Mouse (Mus musculus): Measurements from ENCODE around the gene Zcchc7. TPM values are rescaled to one million over a fixed set of nuclear protein-coding genes. Genes with fewer than 3 reads are reported as not detected.

Gene Zcchc7
- polyA plus RNA-seq, 1 experiment, result 41.8 TPM

DNA sequence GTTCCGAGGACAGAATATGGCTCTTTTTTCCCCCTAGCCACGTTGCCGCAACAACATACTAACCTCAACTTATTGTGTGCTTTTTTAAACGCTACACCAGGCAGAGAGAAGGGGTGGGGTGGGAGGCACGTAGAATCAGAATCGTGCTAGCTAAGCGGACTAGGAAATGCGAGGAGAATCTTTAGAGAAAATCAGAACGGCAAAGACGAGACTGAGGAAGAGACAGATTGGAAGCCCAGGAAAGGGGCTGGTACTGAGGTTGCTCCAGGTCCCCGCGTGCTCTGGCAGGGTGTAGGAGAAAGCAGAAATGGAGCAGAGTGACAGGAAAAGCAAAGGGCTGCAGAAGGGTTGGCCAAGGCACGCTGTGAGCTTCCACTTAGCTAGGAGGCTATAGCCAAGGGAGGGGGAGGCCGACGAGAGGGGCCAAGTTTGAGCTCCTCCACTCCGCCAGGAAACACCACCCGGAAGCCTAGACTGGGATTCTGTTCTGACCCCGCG is 42.1 kb upstream of the Zcchc7 start:
- Histone ChIP-seq H3K9me3 (replicated peaks; ENCODE audit: control insufficient read depth, insufficient read depth, low read length, poor library complexity, severe bottlenecking) (no peaks in the 10 kb centered on the region), H3K27ac (ENCODE audit: insufficient read depth, low read length) (no peak overlapping the region), H3K27me3 (ENCODE audit: control insufficient read depth, insufficient read depth, low read length, poor library complexity, severe bottlenecking) (peaks cover 36% of the 10 kb centered on the region), H3K9ac (ENCODE audit: low read depth, poor library complexity, severe bottlenecking) (no peak overlapping the region), H3K4me3 (ENCODE audit: low read depth, low read length) (peak overlapping the region; percentile 20), H3K4me1 (ENCODE audit: control insufficient read depth, insufficient read depth, low read length) (peaks cover 2% of the 10 kb centered on the region), H3K36me3 (ENCODE audit: control insufficient read depth, insufficient read depth, low read length, poor library complexity, severe bottlenecking) (no peaks in the 10 kb centered on the region)
- TF ChIP-seq EP300 (IDR thresholded peaks at IDR 0.05; ENCODE audit: insufficient read depth, low read depth, low read length) (no peak), CTCF (IDR thresholded peaks at IDR 0.05; ENCODE audit: low read depth, low read length) (no peak), POLR2A (IDR thresholded peaks at IDR 0.05; ENCODE audit: insufficient read depth, low read length) (no peak)

DNA sequence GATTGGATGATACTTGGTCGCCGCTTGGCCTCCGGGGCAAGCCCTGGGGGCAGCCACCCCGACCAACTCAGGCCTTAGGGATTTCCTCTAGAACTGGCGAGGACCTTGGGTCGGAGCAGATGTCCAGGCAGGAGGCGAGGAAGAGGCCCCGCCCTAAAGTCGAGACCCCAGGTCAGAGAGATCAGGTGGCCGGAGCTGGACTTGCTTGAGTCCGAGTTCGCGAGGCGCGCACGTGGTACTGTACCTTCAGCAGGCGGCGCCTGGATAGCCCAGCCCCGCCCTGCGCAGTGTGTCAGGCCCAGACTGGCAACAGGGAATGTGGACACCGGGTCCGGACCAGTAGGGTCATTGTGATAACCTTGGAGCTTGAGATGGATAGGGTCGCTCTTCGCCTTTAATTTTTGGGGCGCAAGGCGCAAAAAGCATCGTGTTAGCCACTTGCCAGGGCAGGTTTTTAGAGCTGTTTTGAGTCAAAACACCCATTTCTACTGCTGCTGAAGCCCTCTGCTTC is 41.5 kb upstream of the Zcchc7 start:
- Histone ChIP-seq H3K36me3 (ENCODE audit: control insufficient read depth, insufficient read depth, low read length, poor library complexity, severe bottlenecking) (no peaks in the 10 kb centered on the region), H3K27me3 (ENCODE audit: control insufficient read depth, insufficient read depth, low read length, poor library complexity, severe bottlenecking) (peaks cover 36% of the 10 kb centered on the region), H3K27ac (ENCODE audit: insufficient read depth, low read length) (no peak overlapping the region), H3K4me3 (ENCODE audit: low read depth, low read length) (peak overlapping the region; percentile 20), H3K4me1 (ENCODE audit: control insufficient read depth, insufficient read depth, low read length) (peaks cover 2% of the 10 kb centered on the region), H3K9ac (ENCODE audit: low read depth, poor library complexity, severe bottlenecking) (no peak overlapping the region), H3K9me3 (replicated peaks; ENCODE audit: control insufficient read depth, insufficient read depth, low read length, poor library complexity, severe bottlenecking) (no peaks in the 10 kb centered on the region)
- TF ChIP-seq EP300 (IDR thresholded peaks at IDR 0.05; ENCODE audit: insufficient read depth, low read depth, low read length) (no peak), CTCF (IDR thresholded peaks at IDR 0.05; ENCODE audit: low read depth, low read length) (no peak), POLR2A (IDR thresholded peaks at IDR 0.05; ENCODE audit: insufficient read depth, low read length) (no peak)

DNA sequence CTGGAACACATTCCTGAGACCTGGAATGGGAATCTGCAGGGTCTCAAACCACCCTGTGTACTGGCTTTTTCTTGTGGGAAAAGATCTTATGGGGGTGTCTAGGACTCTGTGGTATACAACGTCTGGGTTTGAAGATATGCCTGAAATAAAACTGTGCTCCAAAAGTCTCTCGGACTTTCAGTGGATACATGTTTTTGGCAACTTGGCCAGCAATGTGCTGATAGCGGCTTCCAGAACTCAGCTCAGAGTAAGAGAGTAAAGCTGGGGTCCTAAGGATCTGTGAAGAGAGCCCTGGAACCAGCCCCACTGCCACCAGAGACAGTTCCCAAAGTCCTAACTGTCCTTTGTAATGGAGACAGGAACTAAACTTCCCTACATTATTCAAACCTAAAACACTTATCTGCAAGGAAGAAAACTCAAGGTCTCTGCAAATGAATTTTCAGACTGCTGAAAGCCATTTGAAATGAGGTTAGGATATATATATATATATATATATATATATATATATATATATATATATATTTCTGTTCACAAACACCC is 40.0 kb upstream of the Zcchc7 start:
- no peak for TF ChIP-seq POLR2A (IDR thresholded peaks at IDR 0.05; ENCODE audit: insufficient read depth, low read length)
- TF ChIP-seq EP300 (IDR thresholded peaks at IDR 0.05; ENCODE audit: insufficient read depth, low read depth, low read length), result no peak
- no peak for TF ChIP-seq CTCF (IDR thresholded peaks at IDR 0.05; ENCODE audit: low read depth, low read length)
- Histone ChIP-seq H3K27me3 (ENCODE audit: control insufficient read depth, insufficient read depth, low read length, poor library complexity, severe bottlenecking) (peaks cover 36% of the 10 kb centered on the region), H3K4me3 (ENCODE audit: low read depth, low read length) (no peak overlapping the region), H3K27ac (ENCODE audit: insufficient read depth, low read length) (no peak overlapping the region), H3K4me1 (ENCODE audit: control insufficient read depth, insufficient read depth, low read length) (peaks cover 2% of the 10 kb centered on the region), H3K9me3 (replicated peaks; ENCODE audit: control insufficient read depth, insufficient read depth, low read length, poor library complexity, severe bottlenecking) (no peaks in the 10 kb centered on the region), H3K36me3 (ENCODE audit: control insufficient read depth, insufficient read depth, low read length, poor library complexity, severe bottlenecking) (no peaks in the 10 kb centered on the region), H3K9ac (ENCODE audit: low read depth, poor library complexity, severe bottlenecking) (no peak overlapping the region)

DNA sequence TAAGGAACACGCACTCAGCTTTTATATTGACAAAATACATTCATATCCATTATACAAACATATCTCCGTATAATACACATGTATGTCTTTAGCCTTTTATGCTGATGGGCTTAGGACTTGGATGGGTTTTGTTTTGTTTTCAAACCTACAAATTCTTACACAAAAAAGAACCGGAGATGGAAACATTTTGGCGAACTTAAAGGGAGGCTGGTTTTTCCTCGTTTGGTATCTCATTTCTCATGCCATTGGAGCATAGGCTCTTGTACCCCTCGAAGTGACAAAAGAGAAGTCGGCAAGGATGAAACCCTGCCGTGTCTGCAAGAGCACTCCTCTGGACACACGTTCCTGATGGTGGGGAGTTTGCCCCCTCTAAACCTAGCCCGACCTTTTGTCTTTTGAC is 39.3 kb upstream of the Zcchc7 start:
- Histone ChIP-seq H3K4me3 (ENCODE audit: low read depth, low read length) (no peak overlapping the region), H3K27me3 (ENCODE audit: control insufficient read depth, insufficient read depth, low read length, poor library complexity, severe bottlenecking) (peaks cover 33% of the 10 kb centered on the region), H3K36me3 (ENCODE audit: control insufficient read depth, insufficient read depth, low read length, poor library complexity, severe bottlenecking) (no peaks in the 10 kb centered on the region), H3K9ac (ENCODE audit: low read depth, poor library complexity, severe bottlenecking) (no peak overlapping the region), H3K27ac (ENCODE audit: insufficient read depth, low read length) (no peak overlapping the region), H3K4me1 (ENCODE audit: control insufficient read depth, insufficient read depth, low read length) (peaks cover 2% of the 10 kb centered on the region), H3K9me3 (replicated peaks; ENCODE audit: control insufficient read depth, insufficient read depth, low read length, poor library complexity, severe bottlenecking) (no peaks in the 10 kb centered on the region)
- TF ChIP-seq POLR2A (IDR thresholded peaks at IDR 0.05; ENCODE audit: insufficient read depth, low read length) (no peak), EP300 (IDR thresholded peaks at IDR 0.05; ENCODE audit: insufficient read depth, low read depth, low read length) (no peak), CTCF (IDR thresholded peaks at IDR 0.05; ENCODE audit: low read depth, low read length) (no peak)

DNA sequence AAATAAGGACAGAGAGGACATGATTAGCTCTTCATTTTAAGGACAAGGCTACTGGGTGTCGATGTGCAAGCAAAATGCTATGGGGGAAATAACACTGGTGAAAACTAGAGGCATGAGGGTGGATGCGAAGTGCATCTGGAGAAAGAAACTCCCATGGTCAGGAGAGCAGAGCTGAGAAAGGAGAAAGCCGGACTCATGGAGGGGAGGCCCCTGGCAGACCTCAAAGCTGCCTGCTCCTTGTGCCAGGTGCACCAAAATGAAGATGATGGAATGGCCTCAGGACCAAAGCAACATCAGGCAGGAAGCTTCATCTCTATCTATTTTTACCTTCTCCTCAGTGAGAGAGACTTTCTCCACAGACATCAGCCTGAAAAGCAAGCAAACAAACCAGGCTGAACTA is 38.0 kb upstream of the Zcchc7 start:
- no peak overlapping the region for H3K9ac ChIP-seq (ENCODE audit: low read depth, poor library complexity, severe bottlenecking)
- no peak for TF ChIP-seq CTCF (IDR thresholded peaks at IDR 0.05; ENCODE audit: low read depth, low read length)

DNA sequence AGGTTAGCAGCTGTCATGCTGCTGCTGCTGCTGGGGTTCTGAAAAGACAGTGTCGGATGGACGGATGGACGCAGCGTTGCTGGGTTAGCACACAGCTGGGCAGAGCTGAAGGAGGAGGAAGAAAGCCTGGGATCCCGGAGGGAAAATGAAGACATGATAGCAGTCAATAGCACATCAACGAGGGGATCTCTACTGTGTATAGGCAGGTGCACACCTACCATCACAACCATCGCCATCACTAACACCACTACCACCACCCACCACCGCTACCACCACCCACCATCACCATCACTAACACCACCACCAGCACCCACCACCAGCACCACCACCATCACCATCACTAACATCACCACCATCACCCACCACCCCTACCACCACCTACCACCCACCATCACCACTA is 35.6 kb upstream of the Zcchc7 start:
- no peaks in the 10 kb centered on the region for H3K9me3 ChIP-seq (replicated peaks; ENCODE audit: control insufficient read depth, insufficient read depth, low read length, poor library complexity, severe bottlenecking)
- TF ChIP-seq EP300 (IDR thresholded peaks at IDR 0.05; ENCODE audit: insufficient read depth, low read depth, low read length), result no peak
- no peak for TF ChIP-seq POLR2A (IDR thresholded peaks at IDR 0.05; ENCODE audit: insufficient read depth, low read length)
- TF ChIP-seq CTCF (IDR thresholded peaks at IDR 0.05; ENCODE audit: low read depth, low read length), result no peak
- no peaks in the 10 kb centered on the region for H3K36me3 ChIP-seq (ENCODE audit: control insufficient read depth, insufficient read depth, low read length, poor library complexity, severe bottlenecking)
- no peak overlapping the region for H3K9ac ChIP-seq (ENCODE audit: low read depth, poor library complexity, severe bottlenecking)
- H3K4me3 ChIP-seq (ENCODE audit: low read depth, low read length), result no peak overlapping the region
- H3K27ac ChIP-seq (ENCODE audit: insufficient read depth, low read length), result no peak overlapping the region
- peaks cover 6% of the 10 kb centered on the region for H3K27me3 ChIP-seq (ENCODE audit: control insufficient read depth, insufficient read depth, low read length, poor library complexity, severe bottlenecking)
- H3K4me1 ChIP-seq (ENCODE audit: control insufficient read depth, insufficient read depth, low read length), result no peaks in the 10 kb centered on the region

More for the DNA sequence above, 38.0 kb upstream of the Zcchc7 start:
- Histone ChIP-seq H3K4me1 (ENCODE audit: control insufficient read depth, insufficient read depth, low read length) (peaks cover under 1% of the 10 kb centered on the region), H3K9me3 (replicated peaks; ENCODE audit: control insufficient read depth, insufficient read depth, low read length, poor library complexity, severe bottlenecking) (no peaks in the 10 kb centered on the region), H3K36me3 (ENCODE audit: control insufficient read depth, insufficient read depth, low read length, poor library complexity, severe bottlenecking) (no peaks in the 10 kb centered on the region), H3K4me3 (ENCODE audit: low read depth, low read length) (no peak overlapping the region), H3K27ac (ENCODE audit: insufficient read depth, low read length) (no peak overlapping the region), H3K27me3 (ENCODE audit: control insufficient read depth, insufficient read depth, low read length, poor library complexity, severe bottlenecking) (peaks cover 22% of the 10 kb centered on the region)

All from ES-Bruce4 (cell line).